Mouse (Mus musculus) thymus, adult 2 months (tissue): Measurements from ENCODE around the gene Nrl. TPM values are rescaled to one million over a fixed set of nuclear protein-coding genes. Genes with fewer than 3 reads are reported as not detected.

ENCODE experiments used
- DNase-seq: peaks from one replicate; pipeline ENCODE4 v3.0.0; 2021
- H3K27ac ChIP-seq: fragments of 200-500 bp; 2 replicates; pipeline ENCODE4 v1.5.1; 2012; ENCODE audit warnings: low read length, control low read depth; ENCODE audit not compliant: control insufficient read depth, insufficient read depth
- H3K27me3 ChIP-seq: fragments of 200-500 bp; 2 replicates; pipeline ENCODE4 v1.6.1; 2012; ENCODE audit warnings: mild to moderate bottlenecking, low read length, moderate library complexity, mixed read lengths; ENCODE audit not compliant: control insufficient read depth, insufficient read depth
- H3K36me3 ChIP-seq: fragments of 200-500 bp; 2 replicates; pipeline ENCODE4 v1.6.1; 2012; ENCODE audit warnings: mild to moderate bottlenecking, low read length, moderate library complexity; ENCODE audit not compliant: control insufficient read depth, insufficient read depth
- H3K4me1 ChIP-seq: fragments of 200-500 bp; replicated peaks from 2 replicates; pipeline ENCODE4 v1.6.1; 2012; ENCODE audit warnings: low read length; ENCODE audit not compliant: control insufficient read depth, insufficient read depth
- H3K4me3 ChIP-seq: fragments of 200-500 bp; 2 replicates; pipeline ENCODE4 v1.5.1; 2012; ENCODE audit warnings: mild to moderate bottlenecking, low read length, control low read depth, moderate library complexity; ENCODE audit not compliant: control insufficient read depth, insufficient read depth
- CTCF ChIP-seq: fragments of 200-500 bp; IDR thresholded peaks from 2 replicates; pipeline ENCODE4 v1.5.1; 2012; ENCODE audit warnings: mild to moderate bottlenecking, control low read depth, low read length, moderate library complexity, borderline replicate concordance; ENCODE audit not compliant: control insufficient read depth, poor library complexity, insufficient read depth; ENCODE audit errors: extremely low read depth
- POLR2A ChIP-seq: fragments of 200-500 bp; IDR thresholded peaks from 2 replicates; pipeline ENCODE4 v1.6.1; 2012; ENCODE audit warnings: mild to moderate bottlenecking, low read length, control low read depth, moderate library complexity; ENCODE audit not compliant: control insufficient read depth, poor library complexity, insufficient read depth; ENCODE audit errors: extremely low read depth
- WGBS: fragments of 180-500 bp; shearing (Covaris S2); methylation state at CpG from one replicate; pipeline ENCODE4 v1.1.7; 2018; 5-methylcytosine and 5-hydroxymethylcytosine counted together
- polyA plus RNA-seq: library from polyadenylated mRNA; depleted of rRNA; stranded (reverse); fragments of >200 nt; gene quantifications from 2 replicates; pipeline ENCODE4 v1.2.3, GENCODE M21; 2012

Nrl gene
- polyA plus RNA-seq, 1 experiment: 0.50 TPM

DNA sequence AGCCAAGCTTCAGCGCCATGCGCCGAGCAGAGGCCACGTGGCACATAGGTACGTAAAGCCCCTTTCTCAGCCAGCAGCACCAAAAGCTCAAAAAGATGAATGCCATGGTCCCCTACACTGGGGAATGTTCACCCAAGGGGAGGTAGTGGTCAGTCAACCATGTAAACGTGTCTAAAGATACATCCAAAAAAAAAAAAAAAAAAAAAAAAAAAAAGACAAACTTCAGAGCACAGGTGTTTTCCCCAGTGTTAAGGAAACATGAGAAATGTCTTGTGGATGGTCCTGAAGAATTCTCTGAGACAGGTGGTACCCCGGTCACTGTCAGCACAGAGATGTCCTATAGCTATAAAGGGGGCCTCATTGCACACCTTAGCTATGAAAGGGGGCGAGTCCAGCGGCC lies 19.2 kb downstream of the Nrl start:
- H3K36me3 ChIP-seq: no peaks in the 10 kb centered on the region
- no peak overlapping the region for H3K4me3 ChIP-seq
- no peak for DNase-seq
- 91% methylated on average over 9 of the region's 9 CpGs for WGBS
- H3K27me3 ChIP-seq: no peaks in the 10 kb centered on the region
- H3K27ac ChIP-seq: no peak overlapping the region
- TF ChIP-seq CTCF (no peak), POLR2A (no peak)
- H3K4me1 ChIP-seq: no peaks in the 10 kb centered on the region

DNA sequence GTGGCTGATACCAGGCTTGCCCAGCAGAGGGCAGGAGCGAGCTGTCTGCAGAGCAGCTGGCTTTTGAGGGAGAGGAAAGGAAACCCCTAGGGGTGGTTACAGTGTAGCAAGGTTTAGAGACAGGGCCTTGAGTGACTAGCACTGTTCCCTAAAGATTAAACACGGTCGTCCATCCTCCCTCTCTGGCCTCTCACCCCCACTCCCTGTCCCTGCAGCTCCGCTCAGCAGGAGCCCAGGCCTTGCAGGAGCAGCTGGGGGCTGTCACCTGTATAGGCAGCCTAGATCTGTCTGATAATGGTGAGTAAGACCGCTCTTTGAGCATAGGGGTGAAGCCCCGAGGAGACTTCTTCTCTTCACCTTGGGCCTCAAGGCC lies 27.3 kb downstream of the Nrl start:
- WGBS: 36% methylated on average over 6 of the region's 6 CpGs
- H3K4me3 ChIP-seq: no peak overlapping the region
- TF ChIP-seq CTCF: peak; percentile 96
- no peak for TF ChIP-seq POLR2A
- no peaks in the 10 kb centered on the region for H3K4me1 ChIP-seq
- H3K27ac ChIP-seq: no peak overlapping the region
- DNase-seq: peak; percentile 88
- no peaks in the 10 kb centered on the region for H3K36me3 ChIP-seq
- no peaks in the 10 kb centered on the region for H3K27me3 ChIP-seq

DNA sequence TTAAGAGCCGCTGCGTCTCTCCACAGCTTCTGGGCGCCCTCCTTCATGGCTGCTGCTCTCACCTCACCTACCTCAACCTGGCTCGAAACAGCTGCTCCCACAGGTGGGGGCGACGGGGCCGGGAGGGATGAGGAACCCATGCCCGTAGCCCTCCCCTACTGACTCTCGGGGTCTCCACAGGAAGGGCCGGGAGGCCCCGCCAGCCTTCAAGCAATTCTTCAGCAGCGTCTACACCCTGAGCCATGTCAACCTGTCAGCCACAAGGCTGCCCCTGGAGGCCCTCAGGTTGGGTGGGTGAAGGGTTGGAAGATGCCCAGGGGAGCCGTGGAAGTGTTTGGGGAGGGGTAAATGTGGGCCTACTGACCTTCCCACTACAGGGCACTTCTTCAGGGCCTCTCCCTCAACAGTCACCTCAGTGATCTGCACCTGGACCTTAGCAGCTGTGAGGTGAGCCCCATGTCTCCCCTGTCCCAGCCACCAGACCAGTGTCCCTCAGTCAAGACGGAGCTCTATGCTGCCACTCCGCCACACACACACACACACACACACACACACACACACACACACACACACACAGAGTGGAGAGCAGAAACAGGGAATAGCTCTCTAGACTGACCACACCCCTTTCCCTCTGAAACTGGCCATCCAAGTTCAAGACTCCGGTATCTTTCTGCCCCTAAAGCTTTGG lies 27.9 kb downstream of the Nrl start:
- no peak for DNase-seq
- WGBS: 80% methylated on average over 16 of the region's 16 CpGs
- no peak overlapping the region for H3K4me3 ChIP-seq
- H3K27me3 ChIP-seq: peaks cover 2% of the 10 kb centered on the region
- no peak for TF ChIP-seq POLR2A
- no peak for TF ChIP-seq CTCF
- no peaks in the 10 kb centered on the region for H3K36me3 ChIP-seq
- no peaks in the 10 kb centered on the region for H3K4me1 ChIP-seq
- no peak overlapping the region for H3K27ac ChIP-seq

DNA sequence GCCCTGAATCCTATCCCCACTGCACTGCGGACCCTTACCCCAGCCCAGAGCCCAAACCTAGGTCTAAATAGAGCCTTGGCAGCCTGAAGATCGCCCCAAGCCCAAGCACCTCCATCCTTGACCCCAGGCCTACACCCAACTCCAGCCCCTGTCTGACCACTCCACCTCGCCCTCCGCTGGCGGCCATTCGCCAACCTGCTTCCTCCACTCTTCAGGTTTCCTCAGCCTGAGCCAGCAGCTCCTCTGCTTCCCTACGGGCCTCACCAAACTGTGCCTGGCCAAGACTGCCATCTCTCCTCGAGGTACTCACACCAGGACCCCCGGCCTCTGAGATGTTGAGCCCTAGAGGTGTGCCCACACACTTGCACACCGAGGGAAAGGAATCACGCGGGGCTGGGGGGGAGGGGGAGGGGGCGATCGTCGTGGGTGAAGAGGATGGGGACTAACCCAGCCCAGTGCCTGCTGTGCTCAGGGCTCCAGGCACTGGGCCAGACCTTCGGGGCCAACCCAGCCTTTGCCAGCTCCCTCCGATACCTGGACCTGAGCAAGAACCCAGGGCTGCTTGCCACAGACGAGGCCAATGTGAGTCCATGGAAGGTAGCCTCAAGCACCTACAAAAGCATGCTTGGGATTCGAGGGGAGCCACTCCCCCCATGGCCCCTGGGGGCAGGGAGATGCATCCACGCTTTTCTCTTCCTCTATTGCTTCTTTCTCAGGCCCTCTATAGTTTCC lies 29.1 kb downstream of the Nrl start:
- peaks cover 7% of the 10 kb centered on the region for H3K27me3 ChIP-seq
- no peak for TF ChIP-seq POLR2A
- TF ChIP-seq CTCF: no peak
- 75% methylated on average over 19 of the region's 20 CpGs for WGBS
- DNase-seq: no peak
- H3K4me1 ChIP-seq: peaks cover 9% of the 10 kb centered on the region
- no peak overlapping the region for H3K27ac ChIP-seq
- H3K36me3 ChIP-seq: no peaks in the 10 kb centered on the region
- H3K4me3 ChIP-seq: no peak overlapping the region

DNA sequence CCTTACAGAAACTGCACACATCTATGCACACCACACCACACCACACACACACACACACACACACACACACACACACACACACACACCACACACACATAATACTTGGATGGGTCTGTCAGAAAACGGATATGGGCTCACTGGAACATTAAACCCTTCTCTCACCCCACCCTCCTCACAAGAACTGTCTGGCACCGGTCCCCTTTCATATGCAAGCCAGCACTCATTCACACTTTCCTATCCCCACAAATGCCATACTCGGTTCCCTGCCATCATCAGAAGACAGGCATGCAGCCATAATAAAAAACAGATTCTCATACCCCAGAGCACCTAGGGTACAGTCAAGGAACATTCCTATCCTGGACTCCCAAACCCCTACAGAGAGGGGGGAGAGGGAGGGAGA lies 32.7 kb downstream of the Nrl start:
- no peak for DNase-seq
- Histone ChIP-seq H3K4me3 (no peak overlapping the region), H3K27ac (no peak overlapping the region), H3K36me3 (no peaks in the 10 kb centered on the region), H3K27me3 (peaks cover 7% of the 10 kb centered on the region), H3K4me1 (peaks cover 9% of the 10 kb centered on the region)
- TF ChIP-seq CTCF (no peak), POLR2A (no peak)
- WGBS: 74% methylated on average over 3 of the region's 3 CpGs

DNA sequence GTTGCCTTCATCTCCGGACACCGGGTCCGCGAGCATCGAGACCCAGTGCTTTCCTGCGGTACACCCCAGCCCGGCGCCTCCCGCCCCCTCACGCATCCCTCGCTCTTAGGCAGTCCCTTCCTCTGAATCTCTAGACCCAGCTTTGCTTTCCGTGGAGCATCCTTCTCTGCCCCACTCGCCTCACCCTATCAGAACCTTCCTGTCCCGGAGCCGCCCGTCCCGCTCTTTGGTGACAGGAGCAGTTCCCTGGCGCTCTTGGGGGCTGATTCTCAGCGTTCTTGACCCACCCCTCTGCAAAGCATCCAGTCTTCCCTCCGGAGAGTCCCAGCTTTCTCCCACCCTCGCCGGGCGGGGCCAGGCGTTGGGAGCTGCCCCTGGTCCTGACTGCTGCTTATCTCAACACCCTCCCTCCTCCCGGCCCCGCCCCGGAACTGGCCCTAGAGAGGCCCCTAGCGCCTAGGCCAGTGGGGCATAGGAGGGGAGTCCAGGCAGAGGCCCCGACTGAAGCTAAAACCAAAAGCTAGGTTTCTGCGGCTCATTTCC lies 33.4 kb downstream of the Nrl start:
- Histone ChIP-seq H3K4me3 (peak overlapping the region; percentile 66), H3K4me1 (peaks cover 9% of the 10 kb centered on the region), H3K27ac (no peak overlapping the region), H3K27me3 (peaks cover 7% of the 10 kb centered on the region), H3K36me3 (no peaks in the 10 kb centered on the region)
- TF ChIP-seq CTCF (no peak), POLR2A (no peak)
- DNase-seq: peak; percentile 40
- 2% methylated on average over 30 of the region's 30 CpGs for WGBS
